Mouse (Mus musculus): Measurements from ENCODE around the gene Meis3. TPM values are rescaled to one million over a fixed set of nuclear protein-coding genes. Genes with fewer than 3 reads are reported as not detected.

The Meis3 gene
- total RNA-seq (2021) = 10 to 100 TPM; 33.7 to 38.2 TPM
- long read RNA-seq, transcript Meis3-201 (13 exons, 1,731 nt) = major isoform, 19 of 41 reads
- long read RNA-seq, partial matches to known transcripts = 3 of 41 reads
- long read RNA-seq, other reads (novel, unspliced or antisense) = 18 of 41 reads

GRCm38 (mm10) chr7:16174597-16175541 lies at the start of gene Meis3:
Meis3 (plus strand) TSS chr7:16175090.
- no peak for DNase-seq (ENCODE audit: low spot score in 2 of 2)

- no peak for DNase-seq (ENCODE audit: low spot score in 2 of 2)
These were observed 49.1 kb upstream of the Meis3 start for GRCm38 (mm10) chr7:16125829-16126228.

- no peak for DNase-seq (ENCODE audit: low spot score in 2 of 2)
These were observed 46.5 kb upstream of the Meis3 start for GRCm38 (mm10) chr7:16128344-16128743.

- no peak for DNase-seq (ENCODE audit: low spot score in 2 of 2)
These were observed 46.0 kb upstream of the Meis3 start for GRCm38 (mm10) chr7:16128899-16129298.

DNA sequence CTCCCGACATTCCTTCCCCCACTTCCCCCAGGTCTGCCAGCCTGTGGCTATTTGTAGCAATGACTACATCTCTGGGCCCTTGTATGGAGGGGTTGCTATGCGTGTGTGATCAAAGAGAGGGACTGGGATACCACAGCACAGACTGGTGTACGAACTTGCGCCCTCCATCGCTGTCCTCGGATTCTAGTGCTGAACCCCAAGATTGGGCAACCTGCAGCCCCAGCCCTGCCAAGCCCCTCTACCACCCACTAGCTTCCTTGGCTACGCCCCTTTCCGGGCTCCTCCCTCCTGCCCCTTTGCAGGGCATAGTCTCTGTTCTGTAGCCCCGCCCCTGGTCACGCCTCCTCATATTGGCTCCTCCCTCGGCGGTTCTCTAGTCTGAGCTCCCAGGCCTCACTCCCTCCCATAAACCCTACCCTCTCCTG lies 45.5 kb upstream of the Meis3 start, which contains the start of gene Slc8a2:
Gene Slc8a2, plus strand, starts transcription at position 406 of the 425 bp plus-strand sequence.
- DNase-seq (ENCODE audit: low spot score in 2 of 2) = peak; percentile 88 to 93

- DNase-seq (ENCODE audit: low spot score in 2 of 2) = peak; percentile 63 to 69
These were observed 44.8 kb upstream of the Meis3 start for GRCm38 (mm10) chr7:16129846-16130691.

GRCm38 (mm10) chr7:16130956-16131634 lies 43.8 kb upstream of the Meis3 start:
- no peak for DNase-seq (ENCODE audit: low spot score in 2 of 2)

DNA sequence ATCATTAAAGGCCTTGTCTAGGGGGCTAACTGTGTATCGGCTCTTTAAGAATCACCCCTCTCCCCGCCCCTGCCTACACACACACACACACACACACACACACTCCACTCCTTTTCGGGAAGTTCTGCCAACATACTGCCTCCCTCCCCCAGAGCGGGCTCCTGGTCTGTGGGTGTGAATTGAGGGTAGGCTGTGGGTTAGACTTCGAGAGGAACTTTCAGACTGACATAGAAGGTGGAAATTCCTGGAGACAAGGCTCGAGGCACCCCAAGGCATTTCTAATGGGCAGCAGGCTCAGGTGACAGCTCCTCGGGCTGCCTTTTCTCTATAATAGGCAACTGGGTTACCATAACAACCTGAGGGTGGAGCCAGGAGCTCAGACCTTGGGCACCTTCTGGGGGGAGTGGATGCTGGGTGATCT lies 42.7 kb upstream of the Meis3 start:
- DNase-seq (ENCODE audit: low spot score in 2 of 2) = peak in 1 of 2 experiments; percentile 65

GRCm38 (mm10) chr7:16132926-16133325 lies 42.0 kb upstream of the Meis3 start:
- no peak for DNase-seq (ENCODE audit: low spot score in 2 of 2)

DNA sequence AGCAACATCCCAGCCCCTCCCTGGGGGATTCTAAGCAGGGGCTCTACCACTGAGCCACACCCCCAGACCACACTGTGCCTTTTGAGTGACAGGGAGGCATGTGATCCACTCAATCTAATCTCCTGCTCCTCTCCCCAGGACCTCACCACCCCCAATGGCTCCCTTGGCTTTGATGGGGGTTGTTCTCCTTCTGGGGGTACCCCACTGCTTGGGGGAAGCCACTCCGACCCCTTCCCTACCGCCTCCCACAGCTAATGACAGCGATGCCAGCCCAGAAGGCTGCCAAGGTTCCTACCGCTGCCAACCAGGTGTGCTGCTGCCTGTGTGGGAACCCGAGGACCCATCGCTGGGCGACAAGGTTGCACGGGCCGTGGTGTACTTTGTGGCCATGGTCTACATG lies 41.2 kb upstream of the Meis3 start:
- DNase-seq (ENCODE audit: low spot score in 2 of 2) = no peak

DNA sequence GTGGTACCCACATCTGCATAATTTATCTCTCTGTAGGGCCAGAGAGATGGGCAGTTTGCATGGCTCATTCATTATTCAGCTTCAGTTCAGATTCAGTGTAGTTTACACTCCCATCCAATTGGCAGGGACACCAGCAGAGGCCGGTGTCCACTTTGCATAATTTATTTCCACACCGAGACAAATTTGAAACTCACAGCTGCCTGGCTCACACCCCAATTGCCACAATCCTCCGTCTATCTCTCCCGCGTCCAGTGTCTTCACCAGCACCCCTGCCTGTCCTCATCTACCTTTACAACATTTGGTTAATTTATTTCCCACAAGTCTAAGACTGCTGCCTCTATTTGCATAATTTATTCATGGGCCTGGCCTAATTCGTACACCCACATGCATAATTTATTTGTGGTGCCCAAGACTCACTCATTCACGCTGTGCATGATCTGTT lies 39.9 kb upstream of the Meis3 start:
- DNase-seq (ENCODE audit: low spot score in 2 of 2) = no peak

DNA sequence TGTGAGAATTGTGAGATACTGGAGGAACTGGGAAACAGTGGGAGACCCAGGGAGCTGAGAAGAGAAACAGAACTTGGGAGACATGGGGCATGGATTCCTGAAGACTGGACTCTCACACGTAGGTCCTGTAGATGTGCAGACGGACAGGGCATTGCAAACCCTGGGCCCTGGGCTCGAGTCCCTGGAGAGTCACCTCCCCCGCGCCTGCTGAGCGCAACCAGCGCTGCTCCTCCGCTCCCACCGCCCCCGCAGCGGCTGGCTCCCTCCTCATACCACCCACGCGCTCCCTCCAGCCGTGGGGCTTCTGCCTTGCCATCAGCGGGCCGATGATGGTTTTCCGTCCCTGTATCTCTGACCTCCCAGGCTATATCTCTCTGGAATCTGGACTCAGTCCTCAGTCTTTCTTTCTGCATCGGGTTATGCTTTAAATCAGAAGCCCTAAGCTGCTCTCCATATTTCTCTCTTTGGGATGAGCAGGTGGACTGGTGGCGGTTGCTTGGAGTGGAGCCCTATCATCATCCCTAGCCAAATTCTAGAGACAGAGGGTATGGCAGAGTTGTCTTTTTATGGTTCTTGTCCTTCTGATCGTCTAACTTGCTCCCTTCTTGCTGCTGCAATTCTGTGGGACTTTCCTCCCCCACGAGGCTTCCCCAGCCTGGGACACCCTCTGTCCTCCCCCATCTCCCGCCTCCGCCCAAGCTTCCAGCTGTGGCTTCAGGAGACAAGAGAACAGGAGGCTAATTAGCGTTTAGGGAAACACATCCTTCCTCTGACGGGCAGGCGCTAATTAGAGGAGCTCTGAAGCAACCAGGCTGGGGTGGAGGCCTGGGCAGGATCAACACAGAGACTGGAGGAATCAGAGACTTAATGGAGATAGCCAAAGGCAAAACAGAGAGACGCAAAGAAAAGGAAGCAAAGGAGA lies 28.1 kb upstream of the Meis3 start:
- DNase-seq (ENCODE audit: low spot score in 2 of 2) = peak; percentile 76 to 84

- DNase-seq (ENCODE audit: low spot score in 2 of 2) = no peak
These were observed 27.2 kb upstream of the Meis3 start for GRCm38 (mm10) chr7:16147643-16148042.

DNA sequence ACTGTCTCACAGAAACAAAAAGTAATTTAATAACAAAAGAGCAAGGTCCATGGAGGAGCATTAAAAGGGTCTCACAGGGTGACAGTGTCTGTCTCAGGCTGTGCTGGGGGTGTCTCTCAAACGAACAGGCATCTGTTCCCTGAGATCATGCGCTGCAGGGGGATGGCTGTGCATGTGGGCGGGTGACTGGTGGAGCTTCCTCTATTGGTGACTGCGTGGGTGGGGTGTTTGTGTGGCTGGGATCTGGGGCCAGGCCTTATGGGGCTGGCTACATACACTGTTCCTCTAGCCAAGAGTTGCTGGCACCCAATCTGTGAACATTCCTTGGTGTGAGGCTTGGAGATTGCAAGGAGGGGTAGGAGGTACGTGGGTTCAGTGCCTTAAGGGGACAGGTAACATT lies 25.6 kb upstream of the Meis3 start:
- peak; percentile 88 to 93 for DNase-seq (ENCODE audit: low spot score in 2 of 2)

GRCm38 (mm10) chr7:16150191-16151145 lies 24.4 kb upstream of the Meis3 start:
- no peak for DNase-seq (ENCODE audit: low spot score in 2 of 2)

- peak in 1 of 2 experiments; percentile 73 for DNase-seq (ENCODE audit: low spot score in 2 of 2)
These were observed 21.4 kb upstream of the Meis3 start for GRCm38 (mm10) chr7:16153522-16153921.

DNA sequence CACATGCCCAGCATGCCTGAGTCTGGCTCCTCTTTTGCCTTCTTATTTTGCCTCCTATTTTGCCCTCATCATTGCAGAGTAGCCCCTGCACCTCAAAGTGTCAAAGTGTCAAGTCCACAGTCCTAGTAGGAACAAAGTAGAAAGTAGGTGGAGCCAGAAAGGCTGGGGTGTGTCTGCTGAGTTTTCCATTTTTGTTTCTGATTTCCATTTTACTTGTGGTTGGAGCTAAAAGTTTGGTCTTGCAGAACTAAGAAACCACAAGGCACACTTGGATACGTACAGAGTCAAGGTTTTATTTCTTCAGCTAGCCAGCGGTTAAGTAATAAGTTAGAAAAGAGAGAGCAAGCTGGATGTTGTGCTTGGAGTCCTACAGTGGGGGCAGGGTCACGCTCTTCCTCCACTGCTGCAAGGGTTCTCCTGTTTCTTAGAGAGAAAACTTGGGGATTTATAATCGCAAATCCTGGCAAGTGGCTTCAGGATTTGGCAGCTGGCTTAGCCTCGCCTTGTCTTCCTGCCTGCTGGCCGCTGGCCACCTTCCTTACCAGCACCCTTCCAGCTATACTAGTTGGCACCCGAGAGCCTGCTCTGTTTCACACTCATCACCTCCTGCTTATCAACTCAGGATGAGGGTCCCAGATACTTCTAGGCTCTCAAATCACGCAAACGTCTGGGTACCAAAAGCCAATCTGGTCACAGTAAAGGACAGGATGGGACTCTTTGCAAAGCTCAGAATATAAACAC lies 19.6 kb upstream of the Meis3 start:
- no peak for DNase-seq (ENCODE audit: low spot score in 2 of 2)

All from layer of hippocampus, adult 18-20 months (tissue).